Mouse (Mus musculus) forebrain, embryonic 13.5 days (tissue): Measurements from ENCODE around the gene Trim65. TPM values are rescaled to one million over a fixed set of nuclear protein-coding genes. Genes with fewer than 3 reads are reported as not detected.

Experiments
- ATAC-seq: fragments of 200-750 bp; cut with Nextera tagmentation; 2 replicates; pipeline ENCODE4 v1.8.0; 2017
- H3K27ac ChIP-seq: fragments of 300-500 bp; sonication (generic); 2 replicates; pipeline ENCODE4 v1.5.1; 2015; ENCODE audit warnings: inconsistent platforms, mild to moderate bottlenecking, moderate library complexity
- H3K27me3 ChIP-seq: fragments of 300-500 bp; sonication (generic); 2 replicates; pipeline ENCODE4 v1.6.1; 2015; ENCODE audit warnings: mild to moderate bottlenecking, inconsistent platforms
- H3K36me3 ChIP-seq: fragments of 300-500 bp; sonication (generic); 2 replicates; pipeline ENCODE4 v1.6.1; 2015; ENCODE audit warnings: mild to moderate bottlenecking, inconsistent platforms; ENCODE audit not compliant: poor library complexity, severe bottlenecking
- H3K4me1 ChIP-seq: fragments of 300-500 bp; sonication (generic); 2 replicates; pipeline ENCODE4 v1.6.1; 2015; ENCODE audit warnings: inconsistent platforms
- H3K4me2 ChIP-seq: fragments of 300-500 bp; sonication (generic); 2 replicates; pipeline ENCODE4 v1.6.1; 2015; ENCODE audit warnings: inconsistent platforms, mild to moderate bottlenecking, moderate library complexity
- H3K4me3 ChIP-seq: fragments of 300-500 bp; sonication (generic); 2 replicates; pipeline ENCODE4 v1.5.1; 2015; ENCODE audit warnings: mild to moderate bottlenecking, inconsistent platforms
- H3K9ac ChIP-seq: fragments of 300-500 bp; sonication (generic); 2 replicates; pipeline ENCODE4 v1.6.1; 2015; ENCODE audit warnings: mild to moderate bottlenecking, inconsistent platforms
- H3K9me3 ChIP-seq: fragments of 300-500 bp; sonication (generic); replicated peaks from 2 replicates; pipeline ENCODE4 v1.6.1; 2016; ENCODE audit warnings: inconsistent platforms
- WGBS: fragments of 180-500 bp; shearing (Covaris S2); methylation state at CpG from one replicate; pipeline ENCODE4 v1.1.7; 2015; 5-methylcytosine and 5-hydroxymethylcytosine counted together
- polyA plus RNA-seq: library from polyadenylated mRNA; unstranded; fragments of >200 nt; fragmentation: Nextera tagmentation; extraction: Ambion mirVana; gene quantifications from 2 replicates; pipeline ENCODE4 v1.2.1, GENCODE M21; 2015

Trim65 gene
- polyA plus RNA-seq, 1 experiment from 2014 or later = 1.2 TPM

DNA sequence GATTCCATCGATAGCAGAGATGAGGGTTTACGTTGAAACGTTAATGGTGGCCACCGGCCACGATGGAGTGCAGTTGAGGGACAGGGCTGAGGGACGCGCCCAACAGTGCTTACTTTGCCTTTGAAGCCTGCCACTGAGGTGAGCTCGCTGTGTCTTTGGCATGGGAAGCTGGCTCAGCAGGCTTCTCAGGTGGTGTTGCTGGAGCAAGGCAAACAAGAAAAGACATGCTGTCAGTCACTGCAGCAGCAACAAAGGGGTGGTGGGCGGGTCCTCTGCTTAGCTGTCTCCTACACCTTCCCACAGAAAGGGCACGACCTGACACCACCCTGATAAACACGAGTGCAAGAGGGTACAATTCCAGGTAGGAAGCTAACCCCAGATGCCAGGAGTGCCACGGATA, 30.4 kb upstream of the Trim65 start:
- H3K36me3 ChIP-seq = peaks cover 89% of the 10 kb centered on the region
- ATAC-seq = no peak

DNA sequence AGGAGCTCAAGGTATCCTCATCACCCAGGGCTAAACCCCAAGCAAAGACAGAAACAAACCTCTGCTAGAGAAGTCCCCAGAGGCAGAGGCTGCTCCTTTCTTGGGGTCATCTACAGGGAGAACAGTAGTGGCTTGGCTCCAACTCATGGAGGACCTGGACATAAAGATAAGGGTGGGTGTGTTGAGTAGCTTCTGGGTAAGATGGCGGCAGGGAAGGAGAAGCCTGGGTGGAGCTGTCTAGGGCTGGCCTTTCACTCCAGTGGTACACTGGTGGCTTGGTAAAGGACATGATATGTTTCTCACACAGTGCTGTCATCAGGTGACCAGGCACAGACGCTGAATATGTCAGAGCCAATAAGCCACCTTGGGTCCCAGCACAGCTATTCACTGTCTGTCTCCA, 20.0 kb upstream of the Trim65 start:
- H3K4me3 ChIP-seq = no peak overlapping the region
- H3K9me3 ChIP-seq = no peaks in the 10 kb centered on the region
- H3K4me2 ChIP-seq = no peak overlapping the region
- WGBS = 97% methylated on average over 2 of the region's 2 CpGs
- no peak overlapping the region for H3K9ac ChIP-seq
- H3K27ac ChIP-seq = no peak overlapping the region
- no peak for ATAC-seq
- H3K27me3 ChIP-seq = no peaks in the 10 kb centered on the region
- H3K36me3 ChIP-seq = peaks cover 100% of the 10 kb centered on the region
- H3K4me1 ChIP-seq = no peaks in the 10 kb centered on the region

More for the DNA sequence above, 30.4 kb upstream of the Trim65 start:
- WGBS = 73% methylated on average over 12 of the region's 12 CpGs
- no peak overlapping the region for H3K9ac ChIP-seq
- no peak overlapping the region for H3K4me2 ChIP-seq
- no peak overlapping the region for H3K4me3 ChIP-seq
- H3K4me1 ChIP-seq = peaks cover 28% of the 10 kb centered on the region
- no peaks in the 10 kb centered on the region for H3K27me3 ChIP-seq
- no peaks in the 10 kb centered on the region for H3K9me3 ChIP-seq
- no peak overlapping the region for H3K27ac ChIP-seq

DNA sequence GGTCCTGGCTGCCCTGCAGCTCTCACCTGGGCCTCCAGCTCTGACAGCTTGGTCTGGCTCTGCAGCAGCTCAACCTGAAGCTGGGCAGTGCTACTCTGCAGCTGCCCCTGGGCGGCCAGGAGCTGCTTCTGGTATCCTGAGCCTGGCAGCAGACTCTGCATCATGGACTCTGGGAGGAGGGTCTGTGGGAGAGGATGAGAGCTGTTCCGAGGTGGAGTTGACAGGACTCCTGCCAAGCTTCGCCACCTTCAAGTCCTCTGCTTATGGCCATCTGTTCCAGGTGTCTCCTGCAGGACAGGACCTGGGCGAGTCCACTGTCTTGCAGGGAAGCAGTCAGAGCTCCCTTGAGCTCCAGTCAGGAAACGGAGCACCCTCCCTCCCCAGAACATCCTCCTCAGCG, 18.4 kb upstream of the Trim65 start:
- WGBS = 86% methylated on average over 6 of the region's 6 CpGs
- Histone ChIP-seq H3K4me2 (no peak overlapping the region), H3K27me3 (no peaks in the 10 kb centered on the region), H3K9me3 (no peaks in the 10 kb centered on the region), H3K4me3 (no peak overlapping the region), H3K4me1 (no peaks in the 10 kb centered on the region), H3K27ac (no peak overlapping the region), H3K9ac (no peak overlapping the region), H3K36me3 (peaks cover 100% of the 10 kb centered on the region)
- no peak for ATAC-seq

DNA sequence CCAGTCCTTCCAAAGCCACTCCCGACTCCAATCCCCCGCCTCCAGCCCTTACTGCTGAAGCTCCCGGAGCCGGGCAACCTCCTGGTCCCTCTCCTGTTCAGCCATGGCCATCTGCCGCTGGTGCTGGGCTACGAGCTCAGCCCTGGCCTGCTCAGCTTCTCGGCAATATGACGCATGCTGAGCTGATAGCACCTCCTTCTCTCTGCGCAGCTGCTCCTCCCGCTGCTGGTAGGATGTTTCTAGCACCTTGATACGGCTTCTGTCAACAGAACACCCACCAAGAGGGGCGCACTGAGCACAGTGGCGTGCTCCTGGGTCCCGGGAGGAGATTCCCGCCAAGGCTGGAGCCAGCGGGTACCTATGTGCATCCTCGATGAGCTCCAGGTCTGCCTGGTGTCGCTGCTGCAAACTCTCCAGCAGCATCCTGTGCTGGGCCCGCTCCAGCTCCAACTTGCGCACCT, 17.9 kb upstream of the Trim65 start:
- no peak overlapping the region for H3K4me3 ChIP-seq
- no peak for ATAC-seq
- H3K27me3 ChIP-seq = no peaks in the 10 kb centered on the region
- 64% methylated on average over 20 of the region's 20 CpGs for WGBS
- no peak overlapping the region for H3K9ac ChIP-seq
- no peak overlapping the region for H3K4me2 ChIP-seq
- H3K36me3 ChIP-seq = peaks cover 100% of the 10 kb centered on the region
- no peaks in the 10 kb centered on the region for H3K9me3 ChIP-seq
- H3K4me1 ChIP-seq = no peaks in the 10 kb centered on the region
- no peak overlapping the region for H3K27ac ChIP-seq

DNA sequence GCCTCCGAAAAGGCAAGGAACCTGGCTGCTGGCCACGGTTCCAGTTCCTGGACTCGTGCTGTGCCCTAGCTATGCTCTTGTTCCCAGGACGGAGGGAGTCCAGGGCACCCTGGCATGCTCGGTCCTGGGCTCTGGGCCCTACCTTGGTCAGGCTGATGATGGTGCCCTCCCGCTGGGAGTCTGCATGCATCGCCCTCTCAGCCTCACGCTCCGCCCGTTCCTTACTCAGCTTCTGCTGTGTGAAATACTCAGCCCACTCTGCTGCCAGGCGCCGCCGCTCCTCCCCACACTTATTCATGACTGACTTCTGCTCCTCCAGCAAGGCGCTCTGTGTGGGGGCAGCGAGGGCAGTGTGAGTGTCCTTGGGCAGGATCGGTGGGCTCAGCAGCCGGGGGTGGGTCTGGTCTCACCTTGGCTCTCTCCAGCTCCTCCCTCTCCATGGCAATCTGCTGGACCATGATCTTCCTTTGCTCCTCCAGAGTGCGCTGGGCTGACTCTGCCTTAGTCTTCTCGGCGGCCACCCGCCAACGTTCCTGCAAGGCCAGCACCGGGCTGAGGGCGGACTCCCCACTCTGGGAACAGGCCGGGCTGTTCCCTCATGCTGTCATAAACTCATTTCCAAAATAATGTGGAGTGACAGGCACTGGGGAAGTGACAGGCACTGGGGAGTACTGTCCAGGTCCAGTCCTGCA, 15.5 kb upstream of the Trim65 start:
- Histone ChIP-seq H3K9me3 (no peaks in the 10 kb centered on the region), H3K4me1 (no peaks in the 10 kb centered on the region), H3K9ac (no peak overlapping the region), H3K27ac (no peak overlapping the region), H3K36me3 (peaks cover 100% of the 10 kb centered on the region), H3K27me3 (no peaks in the 10 kb centered on the region), H3K4me3 (no peak overlapping the region), H3K4me2 (no peak overlapping the region)
- ATAC-seq = peak; percentile 30; the same call in 1 of the 2 replicates
- WGBS = 76% methylated on average over 25 of the region's 25 CpGs

DNA sequence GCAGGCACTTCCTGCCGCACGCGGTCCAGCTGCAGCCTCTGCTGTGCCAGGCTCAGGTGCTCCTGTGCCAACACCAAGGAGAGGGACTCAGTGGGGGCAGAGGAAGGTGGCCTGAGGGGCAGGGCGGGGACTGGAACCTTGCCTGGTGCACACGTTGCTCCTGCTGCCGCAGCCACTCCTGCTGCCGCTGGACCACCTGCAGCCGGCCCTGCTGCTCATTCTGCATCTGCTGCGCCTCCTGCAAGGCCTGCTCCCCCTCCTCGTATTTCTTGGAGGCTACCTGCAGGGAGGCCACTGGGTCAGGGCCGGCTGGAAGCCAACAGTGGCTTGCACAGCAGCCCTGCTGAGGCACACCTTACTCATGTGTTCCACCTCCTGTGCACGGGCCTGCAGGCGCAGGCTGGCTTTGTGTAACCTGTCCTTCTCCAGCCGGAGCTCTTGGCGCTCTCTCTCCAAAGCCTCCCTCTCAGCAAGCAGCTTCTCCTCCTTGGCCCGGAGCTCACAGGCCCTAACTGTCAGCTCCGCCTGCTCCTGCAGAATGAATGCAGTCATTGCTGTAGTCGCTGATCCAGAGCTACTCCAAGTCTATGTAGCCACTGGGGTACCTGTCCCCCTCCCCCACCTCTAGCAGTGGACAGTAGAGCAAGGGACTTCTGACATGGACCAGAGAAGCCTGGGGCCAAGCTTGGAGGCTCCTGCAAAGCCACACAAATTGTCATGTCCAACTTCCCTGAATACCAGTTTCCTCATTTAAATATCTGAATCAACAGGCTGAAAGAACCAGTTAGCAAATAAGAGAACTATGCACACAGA, 14.8 kb upstream of the Trim65 start:
- whole genome bisulfite sequencing = 54% methylated on average over 17 of the region's 18 CpGs
- Histone ChIP-seq H3K4me3 (no peak overlapping the region), H3K9ac (no peak overlapping the region), H3K27me3 (no peaks in the 10 kb centered on the region), H3K36me3 (peaks cover 93% of the 10 kb centered on the region), H3K4me2 (no peak overlapping the region), H3K9me3 (no peaks in the 10 kb centered on the region), H3K4me1 (no peaks in the 10 kb centered on the region), H3K27ac (peak overlapping the region; percentile 10; the same call in 1 of the 2 replicates)
- ATAC-seq = no peak

DNA sequence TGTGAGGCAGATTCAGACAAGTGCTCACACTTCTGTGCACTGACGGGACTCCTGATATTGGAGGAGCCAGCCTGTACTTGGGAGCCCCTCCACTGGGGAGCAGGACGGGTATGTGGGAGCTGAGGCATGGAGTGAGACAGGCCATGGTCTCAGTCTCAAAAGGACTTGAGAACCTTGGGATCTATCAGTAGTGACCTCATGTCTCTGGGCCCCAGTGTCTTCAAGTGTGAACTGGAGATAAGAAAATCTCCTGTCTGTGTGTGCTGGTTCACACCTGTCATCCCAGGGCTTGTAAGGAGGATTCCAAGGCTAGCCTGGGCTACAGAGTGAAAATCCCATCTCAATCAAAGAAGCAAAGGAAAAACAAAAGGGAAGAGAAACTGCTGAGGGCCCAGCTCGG, 12.5 kb upstream of the Trim65 start:
- H3K27ac ChIP-seq = no peak overlapping the region
- no peaks in the 10 kb centered on the region for H3K27me3 ChIP-seq
- H3K4me2 ChIP-seq = no peak overlapping the region
- no peak for ATAC-seq
- no peaks in the 10 kb centered on the region for H3K9me3 ChIP-seq
- H3K36me3 ChIP-seq = peaks cover 71% of the 10 kb centered on the region
- 92% methylated on average over 3 of the region's 3 CpGs for WGBS
- H3K4me3 ChIP-seq = no peak overlapping the region
- no peak overlapping the region for H3K9ac ChIP-seq
- no peaks in the 10 kb centered on the region for H3K4me1 ChIP-seq

DNA sequence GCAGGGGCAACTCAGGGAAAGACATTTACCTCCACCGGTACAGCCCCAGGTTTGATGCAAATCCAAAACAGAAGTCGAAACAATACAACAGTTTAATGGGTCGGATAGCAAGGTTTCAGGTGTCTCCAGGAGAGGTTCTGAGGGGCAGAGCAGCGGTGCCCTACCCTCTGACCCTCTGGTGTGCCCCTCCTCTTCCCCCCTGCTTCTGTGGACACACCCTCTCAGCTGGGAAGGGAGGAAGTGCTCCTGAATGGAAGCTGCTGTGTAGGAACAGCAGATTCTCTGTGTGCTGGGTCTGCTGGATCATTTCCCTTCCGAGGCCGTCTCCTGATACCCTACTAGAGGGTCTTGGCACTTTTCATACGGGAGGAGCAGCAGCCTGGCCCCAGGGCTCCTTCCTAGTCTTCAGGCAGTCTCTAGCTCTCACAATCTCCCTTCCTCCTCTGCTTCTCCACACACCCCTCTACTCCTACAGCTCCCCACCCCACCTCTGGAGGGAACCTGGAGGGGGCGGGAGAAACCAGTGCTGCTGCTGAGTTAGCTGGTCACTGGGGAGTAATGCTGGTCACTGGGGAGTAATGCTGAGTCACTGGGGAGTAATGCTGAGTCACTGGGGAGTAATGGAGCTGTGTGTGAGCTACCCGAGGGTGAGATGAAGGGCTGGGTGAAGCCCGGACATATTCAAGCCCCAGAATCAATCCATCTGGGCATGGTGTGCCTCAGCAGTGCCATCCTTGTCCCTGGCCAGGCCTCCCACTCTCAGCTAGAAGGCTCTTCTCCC, 11.5 kb upstream of the Trim65 start:
- 68% methylated on average over 10 of the region's 10 CpGs for WGBS
- Histone ChIP-seq H3K27me3 (no peaks in the 10 kb centered on the region), H3K9me3 (no peaks in the 10 kb centered on the region), H3K9ac (no peak overlapping the region), H3K4me2 (no peak overlapping the region), H3K4me3 (no peak overlapping the region), H3K4me1 (peaks cover 7% of the 10 kb centered on the region), H3K27ac (no peak overlapping the region; the same call in 1 of the 2 replicates), H3K36me3 (peaks cover 61% of the 10 kb centered on the region)
- ATAC-seq = no peak

DNA sequence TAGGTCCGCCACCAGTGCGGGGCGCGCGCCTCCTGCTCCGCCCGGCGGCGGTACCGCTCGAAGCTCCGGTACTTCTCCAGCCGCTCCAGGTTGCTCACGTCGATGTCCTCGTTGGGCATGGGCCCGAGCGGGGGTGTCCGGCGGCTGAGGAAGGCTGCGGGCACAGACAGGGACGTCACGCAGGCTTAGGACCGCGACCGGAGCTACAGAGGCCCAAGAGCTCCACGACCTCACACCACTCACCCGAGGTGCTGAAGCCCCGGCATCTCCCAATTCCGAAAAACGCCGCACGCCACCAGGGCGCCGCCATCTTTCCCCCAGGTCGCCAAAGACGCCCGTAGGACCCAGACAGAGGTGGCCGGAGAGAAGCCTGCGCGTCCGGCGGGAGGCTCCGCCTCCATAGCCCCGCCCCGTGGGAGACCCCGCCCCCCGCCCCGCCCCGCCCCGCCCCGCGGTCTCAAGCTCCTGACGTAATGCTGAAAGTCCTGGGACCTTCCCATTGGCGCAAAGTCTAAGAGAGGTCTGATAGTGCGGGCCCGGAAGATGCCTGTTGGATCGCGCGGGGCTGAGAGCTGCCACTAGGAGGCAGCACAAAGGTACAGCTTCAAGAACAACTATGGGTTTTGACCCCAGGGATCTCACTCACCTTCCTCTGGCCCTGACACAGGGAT, 7.7 kb upstream of the Trim65 start, which contains the start of gene Mrpl38:
Mrpl38 (minus strand) TSS at position 401 of the 671 bp plus-strand sequence.
- peak within 1 kb of the TSS; percentile 70 for H3K4me3 ChIP-seq
- H3K4me1 ChIP-seq = peaks cover 13% of the 10 kb centered on the region
- peak within 1 kb of the TSS; percentile 71 for H3K4me2 ChIP-seq
- peak within 1 kb of the TSS; percentile 86 for H3K9ac ChIP-seq
- no peaks in the 10 kb centered on the region for H3K9me3 ChIP-seq
- H3K27me3 ChIP-seq = no peaks in the 10 kb centered on the region
- peak within 1 kb of the TSS; percentile 33 for H3K27ac ChIP-seq
- WGBS = under 1% methylated on average over 60 of the region's 60 CpGs
- peaks cover 50% of the 10 kb centered on the region for H3K36me3 ChIP-seq
- ATAC-seq = peak; percentile 95

DNA sequence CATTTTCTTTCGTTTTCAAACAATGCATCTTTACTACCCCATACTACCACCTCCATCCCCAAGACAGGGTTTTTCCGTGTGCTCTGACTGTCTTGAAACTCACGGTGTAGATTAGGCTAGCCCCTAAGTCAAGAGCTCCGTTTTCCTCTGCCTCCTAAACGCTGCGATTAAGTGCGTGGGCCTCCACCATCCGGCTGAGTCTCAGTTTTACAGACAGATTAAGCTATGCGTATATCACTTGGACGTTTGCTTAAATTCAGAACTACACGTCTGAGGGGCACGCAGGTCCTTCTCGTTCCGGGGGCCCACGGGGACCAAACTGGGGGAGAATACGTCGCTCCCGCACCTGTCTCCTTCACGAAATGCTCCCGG, 7.2 kb upstream of the Trim65 start:
- peaks cover 50% of the 10 kb centered on the region for H3K36me3 ChIP-seq
- H3K4me2 ChIP-seq = peak overlapping the region; percentile 71
- WGBS = under 1% methylated on average over 20 of the region's 20 CpGs
- peak overlapping the region; percentile 86 for H3K9ac ChIP-seq
- peak; percentile 6 for ATAC-seq
- peak overlapping the region; percentile 70 for H3K4me3 ChIP-seq
- H3K9me3 ChIP-seq = no peaks in the 10 kb centered on the region
- no peaks in the 10 kb centered on the region for H3K27me3 ChIP-seq
- peak overlapping the region; percentile 33 for H3K27ac ChIP-seq
- peaks cover 13% of the 10 kb centered on the region for H3K4me1 ChIP-seq

DNA sequence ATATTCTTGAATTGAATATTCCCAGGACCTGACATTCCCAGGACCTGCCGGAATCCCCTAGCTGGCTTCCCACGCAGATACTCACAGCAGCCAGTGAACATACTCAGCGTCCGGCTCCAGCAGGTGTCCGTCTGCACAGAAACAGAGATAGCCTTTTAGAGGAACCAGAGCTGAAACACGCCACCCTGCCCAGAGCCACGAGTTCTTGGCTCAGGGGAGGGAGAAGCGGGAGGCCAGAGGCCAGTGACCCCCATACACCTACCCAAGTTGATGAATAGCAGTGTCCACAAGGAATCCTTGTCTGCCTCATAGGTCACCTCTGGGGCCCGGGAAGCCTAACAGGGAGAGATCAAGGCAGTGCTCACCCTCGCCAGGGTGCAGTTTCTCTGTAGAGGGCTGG, 3.2 kb upstream of the Trim65 start:
- no peaks in the 10 kb centered on the region for H3K9me3 ChIP-seq
- no peak overlapping the region for H3K27ac ChIP-seq
- H3K4me1 ChIP-seq = peaks cover 34% of the 10 kb centered on the region
- peaks cover 49% of the 10 kb centered on the region for H3K36me3 ChIP-seq
- H3K4me3 ChIP-seq = no peak overlapping the region
- WGBS = 92% methylated on average over 10 of the region's 10 CpGs
- no peaks in the 10 kb centered on the region for H3K27me3 ChIP-seq
- ATAC-seq = no peak
- H3K9ac ChIP-seq = no peak overlapping the region
- no peak overlapping the region for H3K4me2 ChIP-seq
